Comparison of ENCODE assay signal across 14 mouse cellular contexts in the genomic region with DNA sequence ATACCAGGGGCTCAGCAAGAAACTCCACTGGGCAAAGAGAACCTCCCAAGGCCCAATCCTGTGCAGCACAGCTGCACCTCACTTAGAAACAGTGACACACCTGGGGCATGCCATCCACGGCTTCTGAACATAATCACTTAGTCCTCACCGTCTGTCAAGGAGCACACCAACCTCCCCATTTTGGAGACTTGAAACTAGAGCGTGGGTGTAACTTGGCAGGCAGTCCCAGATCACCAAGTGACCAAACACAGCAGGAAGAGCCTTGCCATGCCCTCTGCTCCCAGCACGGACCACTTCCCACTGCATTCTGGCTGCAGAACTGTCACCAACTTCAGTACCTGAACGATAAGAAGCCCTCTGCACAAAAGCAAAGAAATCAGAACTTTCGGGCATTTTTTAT. TPM values are rescaled to one million over a fixed set of nuclear protein-coding genes. Genes with fewer than 3 reads are reported as not detected.
DNase-seq lines count a peak whose midpoint lies in the region; ATAC-seq and TF ChIP-seq lines count a peak whose summit lies in the region.
"Had no signal": no experiment of that assay in that cellular context is flagged by ENCODE, and none has a peak within 500 bp of the region (broad histone marks: within the 10 kb centered on the region; RNA-seq: fewer than 3 reads in every experiment).

No protein-coding gene starts in this region.

- H3K9ac ChIP-seq in heart, adult 2 months (ENCODE audit: low read depth, low read length), result no peak overlapping the region
- H3K9ac ChIP-seq in hindbrain, embryonic 16.5 days (ENCODE audit: low read depth, low read length), result no peak overlapping the region
- H3K9ac ChIP-seq: hindbrain, embryonic 13.5 days; intestine, embryonic 15.5 days; liver, embryonic 14.5 days; neural tube, embryonic 13.5 days had no signal

- no peak overlapping the region for H3K4me2 ChIP-seq in hindbrain, embryonic 16.5 days (ENCODE audit: low read length)
- H3K4me2 ChIP-seq: hindbrain, embryonic 13.5 days; intestine, embryonic 15.5 days; neural tube, embryonic 13.5 days had no signal

- no peak overlapping the region for H3K4me3 ChIP-seq in heart, adult 2 months
- H3K4me3 ChIP-seq in hindbrain, embryonic 16.5 days (ENCODE audit: low read length), result no peak overlapping the region
- H3K4me3 ChIP-seq: hindbrain, embryonic 13.5 days; intestine, embryonic 15.5 days; neural tube, embryonic 13.5 days had no signal

- no peak for TF ChIP-seq EP300 in heart, adult 2 months (IDR thresholded peaks at IDR 0.05; ENCODE audit: insufficient read depth, low read depth, low read length)

- TF ChIP-seq POLR2A in heart, adult 2 months (IDR thresholded peaks at IDR 0.05; ENCODE audit: insufficient read depth, low read depth, low read length), result no peak

- ATAC-seq in hindbrain, embryonic 16.5 days, result no peak
- ATAC-seq: intestine, embryonic 15.5 days had no signal

- no peaks in the 10 kb centered on the region for H3K9me3 ChIP-seq in hindbrain, embryonic 16.5 days (ENCODE audit: control insufficient read depth, low read length)
- H3K9me3 ChIP-seq: hindbrain, embryonic 13.5 days; intestine, embryonic 15.5 days; neural tube, embryonic 13.5 days had no signal

- intact Hi-C loops in heart, adult 2 months (cut with DNase I), result no loop called here
- intact Hi-C loops in heart, postnatal 14 days (cut with DNase I), result loop anchor here (5.0 kb wide), 1 partner anchor 35 kb away; no protein-coding TSS in a partner anchor

- H3K4me1 ChIP-seq in heart, adult 2 months (ENCODE audit: control insufficient read depth, insufficient read depth, low read length), result peaks cover 60% of the 10 kb centered on the region
- H3K4me1 ChIP-seq in hindbrain, embryonic 16.5 days (ENCODE audit: control insufficient read depth, insufficient read depth, low read depth, low read length), result peaks cover 7% of the 10 kb centered on the region; the same call in 1 of the 2 replicates

- DNase-seq in heart, adult 2 months, result peak in 1 of 2 experiments; percentile 38
- DNase-seq in heart, postnatal 14 days, result no peak
- DNase-seq in urinary bladder, postnatal 14 days (ENCODE audit: low spot score), result peak; percentile 31
- DNase-seq in urinary bladder, adult 2 months (ENCODE audit: low spot score), result no peak
- DNase-seq in cerebellum, postnatal 25 days, result peak; percentile 62 to 67
- no peak for DNase-seq in left cerebral cortex, adult 18-20 months (ENCODE audit: low spot score in 2 of 2)
- DNase-seq: adrenal gland, postnatal 36 days; left cerebral cortex, postnatal 4 days; thymus, postnatal 14 days had no signal

- H3K79me2 ChIP-seq in heart, adult 2 months (replicated peaks; ENCODE audit: control insufficient read depth, insufficient read depth, low read length), result peaks cover 4% of the 10 kb centered on the region

- WGBS in heart, adult 2 months, result 25% methylated on average over 6 of the region's 6 CpGs
- WGBS in hindbrain, embryonic 16.5 days, result 81% methylated on average over 6 of the region's 6 CpGs

- no peaks in the 10 kb centered on the region for H3K27me3 ChIP-seq in heart, adult 2 months (ENCODE audit: control insufficient read depth, insufficient read depth, low read length)
- H3K27me3 ChIP-seq in hindbrain, embryonic 16.5 days (replicated peaks; ENCODE audit: control insufficient read depth, insufficient read depth, low read length), result no peaks in the 10 kb centered on the region
- H3K27me3 ChIP-seq: hindbrain, embryonic 13.5 days; intestine, embryonic 15.5 days; neural tube, embryonic 13.5 days had no signal

- no peak for TF ChIP-seq CTCF in heart, adult 2 months (IDR thresholded peaks at IDR 0.05)

- peaks cover 32% of the 10 kb centered on the region for H3K36me3 ChIP-seq in heart, adult 2 months (ENCODE audit: control insufficient read depth, insufficient read depth, low read length)
- H3K36me3 ChIP-seq in hindbrain, embryonic 16.5 days (ENCODE audit: control insufficient read depth, insufficient read depth, low read length), result no peaks in the 10 kb centered on the region
- H3K36me3 ChIP-seq: hindbrain, embryonic 13.5 days; neural tube, embryonic 13.5 days had no signal

- H3K27ac ChIP-seq in heart, adult 2 months, result peak overlapping the region; percentile 48
- no peak overlapping the region for H3K27ac ChIP-seq in hindbrain, embryonic 16.5 days (ENCODE audit: low read depth, low read length)
- H3K27ac ChIP-seq: hindbrain, embryonic 13.5 days; intestine, embryonic 15.5 days; liver, embryonic 14.5 days; neural tube, embryonic 13.5 days had no signal

RNA-seq across cellular contexts. Expression of gene Igf2r, which starts 12.3 kb away (rescaled TPM):
- 100 to 1,000 TPM in 1 of 2 experiments, 10 to 100 TPM in 1; 98.9 to 116 TPM for total RNA-seq in heart, adult 2 months (2021)
- polyA plus RNA-seq in heart, adult 2 months (2012; rRNA removed), result 34.0 and 53.7 TPM in 2 replicates
- total RNA-seq in heart, postnatal 14 days (2021), result 100 to 1,000 TPM; 131 to 132 TPM
- polyA plus RNA-seq in urinary bladder, adult 2 months (2012; rRNA removed), result 35.4 and 51.7 TPM in 2 replicates
- 10 to 100 TPM; 26.9 to 27.0 TPM for total RNA-seq in left cerebral cortex, adult 18-20 months (2021)
- polyA plus RNA-seq in hindbrain, embryonic 16.5 days (2015; fragmentation: Nextera tagmentation; extraction: Ambion mirVana), result 6.4 and 10.1 TPM in 2 replicates

Comparison
In these comparisons a context has a peak if more than half of its experiments do, and no peak if none do; other contexts are left out.
1. DNase-seq: peak in urinary bladder, postnatal 14 days (single experiment) and cerebellum, postnatal 25 days (2 of 2); none in heart, postnatal 14 days (0 of 2), urinary bladder, adult 2 months (single experiment) and left cerebral cortex, adult 18-20 months (0 of 2).